ENCODE assay signal across 17 mouse cellular contexts in the genomic region with DNA sequence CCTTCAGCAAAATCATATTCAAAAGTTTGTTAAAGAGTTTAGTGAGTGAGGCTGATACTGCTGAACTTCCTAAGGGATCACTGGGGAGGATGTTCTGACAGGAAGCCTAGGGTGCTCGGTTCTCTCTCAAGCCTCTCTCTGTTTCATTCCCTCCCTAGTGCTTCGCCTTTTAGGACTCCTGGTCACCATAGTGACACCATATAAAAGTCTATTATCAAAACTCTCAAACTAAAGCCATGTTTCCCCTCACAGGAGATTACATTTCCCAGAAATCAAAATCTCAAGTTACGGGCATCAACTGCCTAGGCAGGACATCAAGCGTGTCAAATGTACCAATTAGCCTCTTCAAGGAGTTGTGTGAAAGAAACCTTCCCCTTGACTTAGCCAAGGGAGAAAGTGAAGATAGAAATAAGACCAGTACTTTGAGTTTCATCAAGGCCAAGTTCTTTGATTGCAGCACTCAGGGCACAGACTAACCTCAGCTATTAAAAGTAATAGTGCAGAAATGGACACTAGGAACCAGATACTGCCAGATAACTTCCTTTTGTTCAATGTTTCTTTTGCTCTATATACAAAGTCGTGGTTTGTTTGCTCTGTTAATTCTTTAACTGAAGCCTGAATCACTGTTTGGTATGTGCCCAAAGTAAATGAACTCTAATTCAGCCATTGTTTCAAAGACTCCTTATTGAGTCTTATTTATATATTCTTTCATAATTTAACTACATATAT.
"Had no signal": no experiment of that assay in that cellular context is flagged by ENCODE, and none has a peak within 500 bp of the region (broad histone marks: within the 10 kb centered on the region; RNA-seq: fewer than 3 reads in every experiment).

No protein-coding gene starts in this region.

- H3K4me3 ChIP-seq: limb, embryonic 12.5 days; limb, embryonic 15.5 days; megakaryocyte, embryonic 14.5 days; midbrain, embryonic 10.5 days; midbrain, embryonic 13.5 days had no signal

- H3K4me2 ChIP-seq: limb, embryonic 12.5 days; limb, embryonic 15.5 days; liver, embryonic 11.5 days; lung, embryonic 14.5 days; midbrain, embryonic 13.5 days had no signal

- H3K27me3 ChIP-seq: limb, embryonic 12.5 days; limb, embryonic 15.5 days; megakaryocyte, embryonic 14.5 days; midbrain, embryonic 13.5 days had no signal

- H3K27ac ChIP-seq: limb, embryonic 12.5 days; limb, embryonic 15.5 days; liver, embryonic 14.5 days; midbrain, embryonic 10.5 days; midbrain, embryonic 13.5 days had no signal

- ATAC-seq: intestine, postnatal 0 days; liver, postnatal 0 days; lung, postnatal 0 days; midbrain, embryonic 13.5 days had no signal

- H3K36me3 ChIP-seq: limb, embryonic 12.5 days; limb, embryonic 15.5 days; midbrain, embryonic 10.5 days; midbrain, embryonic 13.5 days had no signal

- DNase-seq: kidney, adult 9 months; kidney, postnatal 4 days; left cerebral cortex, postnatal 4 days; liver, postnatal 0 days; lung, embryonic 14.5 days; lung, postnatal 36 days; thymus, adult 18-20 months; thymus, postnatal 36 days had no signal

- H3K9ac ChIP-seq: limb, embryonic 12.5 days; limb, embryonic 15.5 days; liver, embryonic 14.5 days; liver, postnatal 0 days; lung, embryonic 14.5 days; midbrain, embryonic 13.5 days had no signal

- H3K4me1 ChIP-seq: limb, embryonic 12.5 days; limb, embryonic 15.5 days; megakaryocyte, embryonic 14.5 days; midbrain, embryonic 10.5 days; midbrain, embryonic 13.5 days had no signal

- H3K9me3 ChIP-seq: limb, embryonic 12.5 days; limb, embryonic 15.5 days; megakaryocyte, embryonic 14.5 days; midbrain, embryonic 10.5 days; midbrain, embryonic 13.5 days had no signal
